Mouse (Mus musculus) lung, adult 10 weeks (tissue): ENCODE measurements around the gene Hoxb13. TPM values are rescaled to one million over a fixed set of nuclear protein-coding genes. Genes with fewer than 3 reads are reported as not detected.

Experiments used
- polyA plus RNA-seq: library from polyadenylated mRNA; stranded (reverse); fragments of 350-450 nt; fragmentation: Illumina TruSeq; extraction: RNeasy Lipid Tissue Mini Kit (QIAGEN cat#74804); gene quantifications from one replicate; pipeline ENCODE4 v1.2.3, GENCODE M21; 2014; ENCODE audit warnings: low read depth, low replicate concordance; ENCODE audit not compliant: insufficient read depth

The Hoxb13 gene
- not detected for polyA plus RNA-seq

GRCm38 (mm10) chr11:96193521-96194400, at the start of gene Hoxb13:
TSS of gene Hoxb13 (plus strand) at chr11:96194316.

Other genes with a start within 250 kb of the Hoxb13 start
- 0.35 TPM for gene Igf2bp1, start 188.4 kb upstream of the Hoxb13 start, polyA plus RNA-seq
- not detected for gene Gip, start 169.8 kb upstream of the Hoxb13 start, polyA plus RNA-seq
- gene Snf8, start 159.4 kb upstream of the Hoxb13 start, polyA plus RNA-seq, result 69.6 TPM
- 35.5 TPM for gene Ube2z, start 128.9 kb upstream of the Hoxb13 start, polyA plus RNA-seq
- 235 TPM for gene Atp5g1, start 118.6 kb upstream of the Hoxb13 start, polyA plus RNA-seq
- gene Calcoco2, start 82.4 kb upstream of the Hoxb13 start, polyA plus RNA-seq, result 0.70 TPM
- gene Ttll6, start 60.5 kb upstream of the Hoxb13 start, polyA plus RNA-seq, result 1.8 TPM
- gene Hoxb9, start 77.1 kb downstream of the Hoxb13 start, polyA plus RNA-seq, result not detected
- gene Hoxb8, start 87.6 kb downstream of the Hoxb13 start, polyA plus RNA-seq, result 0.17 TPM
- 1.9 TPM for gene Hoxb7, start 92.3 kb downstream of the Hoxb13 start, polyA plus RNA-seq
- gene Hoxb6, start 98.2 kb downstream of the Hoxb13 start, polyA plus RNA-seq, result 6.4 TPM
- 14.2 TPM for gene Hoxb5, start 109.0 kb downstream of the Hoxb13 start, polyA plus RNA-seq
- gene Hoxb4, start 124.0 kb downstream of the Hoxb13 start, polyA plus RNA-seq, result 4.7 TPM
- gene Hoxb3, start 129.0 kb downstream of the Hoxb13 start, polyA plus RNA-seq, result 2.9 TPM
- gene Hoxb2, start 156.2 kb downstream of the Hoxb13 start, polyA plus RNA-seq, result 9.5 TPM
- not detected for gene Hoxb1, start 171.4 kb downstream of the Hoxb13 start, polyA plus RNA-seq